Mouse (Mus musculus): ENCODE data around the gene Hoxd4. TPM values are rescaled to one million over a fixed set of nuclear protein-coding genes. Genes with fewer than 3 reads are reported as not detected.

Gene Hoxd4
- polyA plus RNA-seq, 1 experiment: not detected

GRCm38 (mm10) chr2:74695813-74696430, 15.8 kb upstream of the Hoxd4 start:
- TF ChIP-seq CTCF (IDR thresholded peaks at IDR 0.05; ENCODE audit: insufficient read depth, low read depth, low read length): no peak
- no peak for TF ChIP-seq POLR2A (IDR thresholded peaks at IDR 0.05; ENCODE audit: insufficient read depth, low read depth, low read length)
- H3K4me1 ChIP-seq (ENCODE audit: control insufficient read depth, insufficient read depth, low read length): peaks cover 4% of the 10 kb centered on the region; the same call in 1 of the 2 replicates
- no peak overlapping the region for H3K27ac ChIP-seq (ENCODE audit: insufficient read depth, low read depth, low read length)
- no peak overlapping the region for H3K4me3 ChIP-seq (ENCODE audit: insufficient read depth, low read depth, low read length)
- WGBS: 6% methylated on average over 7 of the region's 7 CpGs

- 4% methylated on average over 34 of the region's 34 CpGs for WGBS
- Histone ChIP-seq H3K4me3 (ENCODE audit: insufficient read depth, low read depth, low read length) (no peak overlapping the region), H3K4me1 (ENCODE audit: control insufficient read depth, insufficient read depth, low read length) (peaks cover 4% of the 10 kb centered on the region; the same call in 1 of the 2 replicates), H3K27ac (ENCODE audit: insufficient read depth, low read depth, low read length) (no peak overlapping the region)
- TF ChIP-seq POLR2A (IDR thresholded peaks at IDR 0.05; ENCODE audit: insufficient read depth, low read depth, low read length) (no peak), CTCF (IDR thresholded peaks at IDR 0.05; ENCODE audit: insufficient read depth, low read depth, low read length) (no peak)
Measured at GRCm38 (mm10) chr2:74696442-74697335, 15.0 kb upstream of the Hoxd4 start.

- TF ChIP-seq CTCF (IDR thresholded peaks at IDR 0.05; ENCODE audit: insufficient read depth, low read depth, low read length) (no peak), POLR2A (IDR thresholded peaks at IDR 0.05; ENCODE audit: insufficient read depth, low read depth, low read length) (no peak)
- Histone ChIP-seq H3K4me1 (ENCODE audit: control insufficient read depth, insufficient read depth, low read length) (peaks cover 4% of the 10 kb centered on the region; the same call in 1 of the 2 replicates), H3K4me3 (ENCODE audit: insufficient read depth, low read depth, low read length) (no peak within 1 kb of the TSS), H3K27ac (ENCODE audit: insufficient read depth, low read depth, low read length) (no peak within 1 kb of the TSS)
- WGBS: 1% methylated on average over 43 of the region's 43 CpGs
Measured at GRCm38 (mm10) chr2:74697567-74698121, 14.1 kb upstream of the Hoxd4 start, which contains the start of gene Hoxd9. TSS of gene Hoxd9 (plus strand) at chr2:74697727.

- WGBS: 2% methylated on average over 85 of the region's 86 CpGs
- Histone ChIP-seq H3K27ac (ENCODE audit: insufficient read depth, low read depth, low read length) (no peak overlapping the region), H3K4me3 (ENCODE audit: insufficient read depth, low read depth, low read length) (no peak overlapping the region), H3K4me1 (ENCODE audit: control insufficient read depth, insufficient read depth, low read length) (peaks cover 4% of the 10 kb centered on the region; the same call in 1 of the 2 replicates)
- TF ChIP-seq CTCF (IDR thresholded peaks at IDR 0.05; ENCODE audit: insufficient read depth, low read depth, low read length) (no peak), POLR2A (IDR thresholded peaks at IDR 0.05; ENCODE audit: insufficient read depth, low read depth, low read length) (no peak)
Measured at GRCm38 (mm10) chr2:74698201-74699052, 13.3 kb upstream of the Hoxd4 start.

GRCm38 (mm10) chr2:74699053-74699430, 12.7 kb upstream of the Hoxd4 start:
- TF ChIP-seq CTCF (IDR thresholded peaks at IDR 0.05; ENCODE audit: insufficient read depth, low read depth, low read length) (no peak), POLR2A (IDR thresholded peaks at IDR 0.05; ENCODE audit: insufficient read depth, low read depth, low read length) (no peak)
- Histone ChIP-seq H3K4me3 (ENCODE audit: insufficient read depth, low read depth, low read length) (no peak overlapping the region), H3K27ac (ENCODE audit: insufficient read depth, low read depth, low read length) (no peak overlapping the region), H3K4me1 (ENCODE audit: control insufficient read depth, insufficient read depth, low read length) (peaks cover 4% of the 10 kb centered on the region; the same call in 1 of the 2 replicates)
- WGBS: 5% methylated on average over 17 of the region's 17 CpGs

GRCm38 (mm10) chr2:74699664-74700545, 11.8 kb upstream of the Hoxd4 start:
- WGBS: 5% methylated on average over 23 of the region's 23 CpGs
- Histone ChIP-seq H3K27ac (ENCODE audit: insufficient read depth, low read depth, low read length) (no peak overlapping the region), H3K4me3 (ENCODE audit: insufficient read depth, low read depth, low read length) (no peak overlapping the region), H3K4me1 (ENCODE audit: control insufficient read depth, insufficient read depth, low read length) (peaks cover 4% of the 10 kb centered on the region; the same call in 1 of the 2 replicates)
- TF ChIP-seq CTCF (IDR thresholded peaks at IDR 0.05; ENCODE audit: insufficient read depth, low read depth, low read length) (no peak), POLR2A (IDR thresholded peaks at IDR 0.05; ENCODE audit: insufficient read depth, low read depth, low read length) (no peak)

GRCm38 (mm10) chr2:74700546-74701112, 11.1 kb upstream of the Hoxd4 start:
- 4% methylated on average over 22 of the region's 22 CpGs for WGBS
- H3K4me3 ChIP-seq (ENCODE audit: insufficient read depth, low read depth, low read length): no peak overlapping the region
- H3K27ac ChIP-seq (ENCODE audit: insufficient read depth, low read depth, low read length): no peak overlapping the region
- TF ChIP-seq POLR2A (IDR thresholded peaks at IDR 0.05; ENCODE audit: insufficient read depth, low read depth, low read length) (no peak), CTCF (IDR thresholded peaks at IDR 0.05; ENCODE audit: insufficient read depth, low read depth, low read length) (no peak)
- H3K4me1 ChIP-seq (ENCODE audit: control insufficient read depth, insufficient read depth, low read length): peaks cover 6% of the 10 kb centered on the region; the same call in 1 of the 2 replicates

Measured in olfactory bulb, adult 2 months (tissue).